Mouse (Mus musculus) embryonic facial prominence, embryonic 15.5 days (tissue): ENCODE results near the gene Itpr2. TPM values are rescaled to one million over a fixed set of nuclear protein-coding genes. Genes with fewer than 3 reads are reported as not detected.

Experiments
- ATAC-seq: fragments of 200-750 bp; cut with Nextera tagmentation; 2 replicates; pipeline ENCODE4 v1.8.0; 2017; ENCODE audit warnings: low read depth, moderate TSS enrichment; ENCODE audit not compliant: insufficient number of reproducible peaks, low FRiP score, low TSS enrichment
- H3K27ac ChIP-seq: fragments of 300-500 bp; sonication (generic); replicated peaks from 2 replicates; pipeline ENCODE4 v1.5.1; 2015; ENCODE audit warnings: mild to moderate bottlenecking, inconsistent platforms
- H3K27me3 ChIP-seq: fragments of 300-500 bp; sonication (generic); 2 replicates; pipeline ENCODE4 v1.6.1; 2015; ENCODE audit warnings: inconsistent platforms
- H3K36me3 ChIP-seq: fragments of 300-500 bp; sonication (generic); 2 replicates; pipeline ENCODE4 v1.6.1; 2015; ENCODE audit warnings: mild to moderate bottlenecking, inconsistent platforms
- H3K4me1 ChIP-seq: fragments of 300-500 bp; sonication (generic); 2 replicates; pipeline ENCODE4 v1.6.1; 2015; ENCODE audit warnings: inconsistent platforms
- H3K4me2 ChIP-seq: fragments of 300-500 bp; sonication (generic); replicated peaks from 2 replicates; pipeline ENCODE4 v1.6.1; 2015; ENCODE audit warnings: mild to moderate bottlenecking, inconsistent platforms
- H3K4me3 ChIP-seq: fragments of 300-500 bp; sonication (generic); replicated peaks from 2 replicates; pipeline ENCODE4 v1.5.1; 2015; ENCODE audit warnings: mild to moderate bottlenecking, inconsistent platforms
- H3K9ac ChIP-seq: fragments of 300-500 bp; sonication (generic); 2 replicates; pipeline ENCODE4 v1.6.1; 2015; ENCODE audit warnings: inconsistent platforms
- H3K9me3 ChIP-seq: fragments of 300-500 bp; sonication (generic); replicated peaks from 2 replicates; pipeline ENCODE4 v1.6.1; 2016; ENCODE audit warnings: inconsistent platforms
- WGBS: fragments of 180-500 bp; shearing (Covaris S2); methylation state at CpG from one replicate; pipeline ENCODE4 v1.1.7; 2015; 5-methylcytosine and 5-hydroxymethylcytosine counted together
- polyA plus RNA-seq: library from polyadenylated mRNA; unstranded; fragments of >200 nt; fragmentation: Nextera tagmentation; extraction: Ambion mirVana; gene quantifications from 2 replicates; pipeline ENCODE4 v1.2.1, GENCODE M21; 2015

The Itpr2 gene
- polyA plus RNA-seq, 1 experiment from 2014 or later, result 13.3 TPM

- no peaks in the 10 kb centered on the region for H3K4me1 ChIP-seq
- no peaks in the 10 kb centered on the region for H3K27me3 ChIP-seq
- no peak overlapping the region for H3K9ac ChIP-seq
- H3K9me3 ChIP-seq, result no peaks in the 10 kb centered on the region
- H3K4me3 ChIP-seq, result no peak overlapping the region
- H3K27ac ChIP-seq, result no peak overlapping the region
- H3K36me3 ChIP-seq, result no peaks in the 10 kb centered on the region
- ATAC-seq, result no peak
- 64% methylated on average over 2 of the region's 2 CpGs for WGBS
- no peak overlapping the region for H3K4me2 ChIP-seq
These were observed 286.7 kb downstream of the Itpr2 start for GRCm38 (mm10) chr6:146215302-146215701.

- Histone ChIP-seq H3K4me2 (no peak overlapping the region), H3K36me3 (no peaks in the 10 kb centered on the region), H3K27ac (no peak overlapping the region), H3K9ac (no peak overlapping the region), H3K27me3 (no peaks in the 10 kb centered on the region), H3K9me3 (no peaks in the 10 kb centered on the region), H3K4me3 (no peak overlapping the region), H3K4me1 (no peaks in the 10 kb centered on the region)
- WGBS, result 90% methylated on average over 3 of the region's 3 CpGs
- no peak for ATAC-seq
These were observed 289.7 kb downstream of the Itpr2 start for GRCm38 (mm10) chr6:146212339-146212738.

- WGBS, result 75% methylated on average over 6 of the region's 6 CpGs
- no peak overlapping the region for H3K4me2 ChIP-seq
- no peaks in the 10 kb centered on the region for H3K4me1 ChIP-seq
- no peak for ATAC-seq
- H3K36me3 ChIP-seq, result no peaks in the 10 kb centered on the region
- no peak overlapping the region for H3K9ac ChIP-seq
- no peaks in the 10 kb centered on the region for H3K9me3 ChIP-seq
- H3K27ac ChIP-seq, result no peak overlapping the region
- no peak overlapping the region for H3K4me3 ChIP-seq
- no peaks in the 10 kb centered on the region for H3K27me3 ChIP-seq
These were observed 290.8 kb downstream of the Itpr2 start for GRCm38 (mm10) chr6:146211233-146211632.

GRCm38 (mm10) chr6:146208983-146209382 is 293.0 kb downstream of the Itpr2 start:
- Histone ChIP-seq H3K9me3 (no peaks in the 10 kb centered on the region), H3K4me3 (no peak overlapping the region), H3K4me2 (no peak overlapping the region), H3K36me3 (no peaks in the 10 kb centered on the region), H3K4me1 (0 out of 2 replicates have a peak, but pooled peaks cover 5% of the 10 kb centered on the region), H3K9ac (no peak overlapping the region), H3K27me3 (no peaks in the 10 kb centered on the region), H3K27ac (no peak overlapping the region)
- no peak for ATAC-seq
- 59% methylated on average over 6 of the region's 6 CpGs for WGBS

- H3K9ac ChIP-seq, result no peak overlapping the region
- H3K4me1 ChIP-seq, result 0 out of 2 replicates have a peak, but pooled peaks cover 5% of the 10 kb centered on the region
- 0 out of 2 replicates have a peak overlapping the region, but pooled peaks have one; percentile 17 for H3K27ac ChIP-seq
- H3K4me3 ChIP-seq, result no peak overlapping the region
- no peaks in the 10 kb centered on the region for H3K27me3 ChIP-seq
- ATAC-seq, result no peak
- 75% methylated on average over 10 of the region's 10 CpGs for WGBS
- H3K9me3 ChIP-seq, result no peaks in the 10 kb centered on the region
- no peak overlapping the region for H3K4me2 ChIP-seq
- H3K36me3 ChIP-seq, result no peaks in the 10 kb centered on the region
These were observed 294.6 kb downstream of the Itpr2 start for GRCm38 (mm10) chr6:146207204-146207959.

- Histone ChIP-seq H3K4me1 (0 out of 2 replicates have a peak, but pooled peaks cover 5% of the 10 kb centered on the region), H3K9me3 (no peaks in the 10 kb centered on the region), H3K27me3 (no peaks in the 10 kb centered on the region), H3K27ac (no peak overlapping the region), H3K9ac (no peak overlapping the region), H3K4me3 (no peak overlapping the region), H3K4me2 (no peak overlapping the region), H3K36me3 (no peaks in the 10 kb centered on the region)
- ATAC-seq, result peak; percentile 51; the same call in 1 of the 2 replicates
- 64% methylated on average over 2 of the region's 2 CpGs for WGBS
These were observed 296.9 kb downstream of the Itpr2 start for GRCm38 (mm10) chr6:146205136-146205535.

GRCm38 (mm10) chr6:146204470-146204869 is 297.6 kb downstream of the Itpr2 start:
- 54% methylated on average over 4 of the region's 4 CpGs for WGBS
- ATAC-seq, result no peak
- no peaks in the 10 kb centered on the region for H3K36me3 ChIP-seq
- H3K4me3 ChIP-seq, result no peak overlapping the region
- H3K27me3 ChIP-seq, result no peaks in the 10 kb centered on the region
- no peak overlapping the region for H3K4me2 ChIP-seq
- no peak overlapping the region for H3K27ac ChIP-seq
- H3K4me1 ChIP-seq, result 0 out of 2 replicates have a peak, but pooled peaks cover 5% of the 10 kb centered on the region
- no peaks in the 10 kb centered on the region for H3K9me3 ChIP-seq
- H3K9ac ChIP-seq, result no peak overlapping the region

GRCm38 (mm10) chr6:146197868-146198379 is 304.1 kb downstream of the Itpr2 start:
- no peak overlapping the region for H3K9ac ChIP-seq
- WGBS, result 95% methylated on average over 7 of the region's 7 CpGs
- H3K27me3 ChIP-seq, result no peaks in the 10 kb centered on the region
- no peak overlapping the region for H3K27ac ChIP-seq
- no peak overlapping the region for H3K4me3 ChIP-seq
- no peaks in the 10 kb centered on the region for H3K36me3 ChIP-seq
- ATAC-seq, result no peak
- no peaks in the 10 kb centered on the region for H3K9me3 ChIP-seq
- H3K4me1 ChIP-seq, result no peaks in the 10 kb centered on the region
- H3K4me2 ChIP-seq, result no peak overlapping the region

- no peak overlapping the region for H3K27ac ChIP-seq
- 96% methylated on average over 1 of the region's 1 CpGs for WGBS
- H3K4me2 ChIP-seq, result no peak overlapping the region
- ATAC-seq, result no peak
- H3K4me3 ChIP-seq, result no peak overlapping the region
- H3K9ac ChIP-seq, result no peak overlapping the region
- H3K4me1 ChIP-seq, result no peaks in the 10 kb centered on the region
- no peaks in the 10 kb centered on the region for H3K9me3 ChIP-seq
- no peaks in the 10 kb centered on the region for H3K36me3 ChIP-seq
- H3K27me3 ChIP-seq, result no peaks in the 10 kb centered on the region
These were observed 305.3 kb downstream of the Itpr2 start for GRCm38 (mm10) chr6:146196701-146197100.

GRCm38 (mm10) chr6:146195854-146196457 is 306.1 kb downstream of the Itpr2 start:
- Histone ChIP-seq H3K27ac (no peak overlapping the region), H3K9ac (no peak overlapping the region), H3K4me1 (no peaks in the 10 kb centered on the region), H3K4me3 (no peak overlapping the region), H3K9me3 (no peaks in the 10 kb centered on the region), H3K27me3 (no peaks in the 10 kb centered on the region), H3K4me2 (no peak overlapping the region), H3K36me3 (no peaks in the 10 kb centered on the region)
- WGBS, result 86% methylated on average over 7 of the region's 7 CpGs
- no peak for ATAC-seq

- no peak overlapping the region for H3K4me2 ChIP-seq
- no peak for ATAC-seq
These were observed 310.1 kb downstream of the Itpr2 start for GRCm38 (mm10) chr6:146191931-146192330.

More at GRCm38 (mm10) chr6:146191931-146192330, 310.1 kb downstream of the Itpr2 start:
- H3K9me3 ChIP-seq, result no peaks in the 10 kb centered on the region
- WGBS, result 67% methylated on average over 5 of the region's 5 CpGs
- H3K4me3 ChIP-seq, result no peak overlapping the region
- no peak overlapping the region for H3K27ac ChIP-seq
- no peaks in the 10 kb centered on the region for H3K27me3 ChIP-seq
- no peaks in the 10 kb centered on the region; the same call in 1 of the 2 replicates for H3K4me1 ChIP-seq
- H3K9ac ChIP-seq, result no peak overlapping the region
- H3K36me3 ChIP-seq, result 0 out of 2 replicates have a peak, but pooled peaks cover 5% of the 10 kb centered on the region
